Mouse (Mus musculus) retina, postnatal 7 days (tissue): ENCODE measurements around the gene Galnt16.

Experiments
- DNase-seq: peaks from one replicate; pipeline ENCODE4 v3.0.0-alpha.2; 2012; ENCODE audit warnings: low read depth, low spot score

Galnt16 gene

GRCm38 (mm10) chr12:80663935-80664334 is 145.9 kb downstream of the Galnt16 start:
- no peak for DNase-seq

DNA sequence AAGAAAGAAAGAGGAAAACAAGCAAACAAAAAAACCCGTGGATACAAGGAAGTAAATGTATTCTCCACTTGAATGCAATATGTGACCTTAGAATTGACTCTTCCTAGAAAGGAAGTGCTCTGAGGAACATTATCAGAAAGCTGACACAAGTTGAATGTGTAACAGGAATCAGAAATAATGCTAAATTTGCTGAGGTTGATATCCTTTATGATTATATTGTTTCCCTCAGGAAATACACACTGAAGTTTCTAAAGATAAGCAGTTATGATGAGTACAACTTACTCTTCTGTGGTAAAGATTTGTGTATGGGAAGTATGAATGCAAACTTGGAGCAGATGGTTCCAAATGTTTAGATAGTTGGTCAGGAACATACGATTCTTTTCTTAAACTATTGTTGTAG is 150.3 kb downstream of the Galnt16 start:
- no peak for DNase-seq

DNA sequence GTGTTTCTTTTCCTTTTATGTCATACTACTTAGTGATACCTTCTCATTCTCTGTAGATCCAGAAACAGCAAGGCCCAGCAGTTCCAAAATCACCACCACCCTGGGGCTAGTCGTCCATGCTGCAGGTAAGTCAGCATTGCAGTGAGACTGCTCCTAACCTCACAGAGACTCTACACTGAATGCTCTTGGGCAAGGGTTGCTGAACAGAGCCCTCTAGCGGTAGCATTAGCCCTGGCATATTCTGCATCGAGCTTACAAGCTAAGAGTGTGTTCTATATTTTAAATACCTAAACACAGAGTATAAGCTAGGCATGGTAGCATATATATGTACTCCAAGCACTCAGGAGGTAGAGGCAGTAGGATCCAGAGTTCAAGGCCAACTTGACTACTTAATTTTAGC is 155.1 kb downstream of the Galnt16 start:
- peak; percentile 49 for DNase-seq
